Mouse (Mus musculus) midbrain, embryonic 10.5 days (tissue): ENCODE measurements around the gene Cfap58. TPM values are rescaled to one million over a fixed set of nuclear protein-coding genes. Genes with fewer than 3 reads are reported as not detected.

Experiments
- DNase-seq: peaks from one replicate; pipeline ENCODE4 v3.0.0-alpha.2; 2017; ENCODE audit warnings: low spot score
- H3K27ac ChIP-seq: fragments of 300-500 bp; sonication (generic); replicated peaks from 2 replicates; pipeline ENCODE4 v1.5.1; 2016; ENCODE audit warnings: mild to moderate bottlenecking
- H3K27me3 ChIP-seq: fragments of 300-500 bp; sonication (generic); 2 replicates; pipeline ENCODE4 v1.6.1; 2016; ENCODE audit warnings: low read depth, mild to moderate bottlenecking; ENCODE audit not compliant: poor library complexity, severe bottlenecking
- H3K36me3 ChIP-seq: fragments of 300-500 bp; sonication (generic); 2 replicates; pipeline ENCODE4 v1.6.1; 2016; ENCODE audit warnings: mild to moderate bottlenecking, moderate library complexity
- H3K4me1 ChIP-seq: fragments of 300-500 bp; sonication (generic); 2 replicates; pipeline ENCODE4 v1.6.1; 2016
- H3K4me3 ChIP-seq: fragments of 300-500 bp; sonication (generic); 2 replicates; pipeline ENCODE4 v1.5.1; 2016; ENCODE audit warnings: mild to moderate bottlenecking, moderate library complexity
- H3K9me3 ChIP-seq: fragments of 300-500 bp; sonication (generic); replicated peaks from 2 replicates; pipeline ENCODE4 v1.6.1; 2016; ENCODE audit warnings: mild to moderate bottlenecking
- WGBS: fragments of 180-500 bp; shearing (Covaris S2); methylation state at CpG from one replicate; pipeline ENCODE4 v1.1.7; 2016; 5-methylcytosine and 5-hydroxymethylcytosine counted together
- polyA plus RNA-seq: library from polyadenylated mRNA; unstranded; fragments of >200 nt; fragmentation: Nextera tagmentation; extraction: Ambion mirVana; gene quantifications from 2 replicates; pipeline ENCODE4 v1.2.1, GENCODE M21; 2016

The Cfap58 gene
- polyA plus RNA-seq, 1 experiment from 2014 or later, result 0.07 TPM

GRCm38 (mm10) chr19:47946821-47947465 lies 9.5 kb downstream of the Cfap58 start:
- Histone ChIP-seq H3K9me3 (no peaks in the 10 kb centered on the region), H3K4me3 (no peak overlapping the region), H3K27me3 (no peaks in the 10 kb centered on the region), H3K36me3 (no peaks in the 10 kb centered on the region), H3K27ac (no peak overlapping the region), H3K4me1 (peaks cover 15% of the 10 kb centered on the region)
- 51% methylated on average over 23 of the region's 23 CpGs for WGBS
- peak; percentile 40 for DNase-seq

DNA sequence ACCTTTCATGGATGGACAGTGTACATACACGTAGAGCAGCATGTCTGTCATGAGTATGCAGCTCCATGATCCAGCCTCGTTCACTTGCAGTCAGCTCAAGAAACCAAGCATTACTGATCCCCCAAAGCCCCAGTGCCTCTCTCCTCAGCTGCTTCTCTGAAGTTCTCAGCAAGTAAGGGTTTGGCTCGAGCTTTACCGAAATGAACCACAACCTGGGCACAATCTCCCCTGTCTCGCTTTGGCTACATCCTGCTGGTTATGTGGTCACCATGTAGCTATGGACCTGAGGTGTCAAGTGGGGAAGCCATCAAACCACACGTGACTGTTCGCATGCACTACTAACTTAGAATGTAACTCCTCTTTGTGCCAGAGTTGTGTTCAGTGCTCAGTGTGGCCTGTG lies 13.5 kb downstream of the Cfap58 start:
- Histone ChIP-seq H3K4me1 (peaks cover 22% of the 10 kb centered on the region), H3K27me3 (no peaks in the 10 kb centered on the region), H3K4me3 (no peak overlapping the region), H3K36me3 (no peaks in the 10 kb centered on the region), H3K27ac (no peak overlapping the region), H3K9me3 (no peaks in the 10 kb centered on the region)
- DNase-seq, result no peak
- 90% methylated on average over 7 of the region's 7 CpGs for WGBS

DNA sequence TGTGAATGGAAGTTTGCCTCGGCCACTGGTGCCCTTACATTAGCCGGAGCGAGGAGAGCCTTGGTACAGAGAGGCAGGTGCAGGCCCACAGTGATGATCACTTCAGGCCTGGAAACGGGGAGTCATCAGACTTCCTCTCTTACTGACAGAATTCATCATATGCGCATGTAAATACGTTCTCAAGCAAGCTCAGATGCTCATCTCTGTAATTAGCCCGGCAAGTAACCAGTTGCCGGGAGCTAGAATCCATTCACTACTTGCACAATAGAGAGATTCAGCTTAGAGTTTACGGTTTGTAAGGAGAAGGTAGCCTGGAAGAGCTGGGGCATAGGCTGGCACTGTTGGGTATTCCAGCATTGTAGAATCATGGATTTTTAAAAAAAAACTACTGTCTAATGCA lies 15.7 kb downstream of the Cfap58 start:
- peaks cover 7% of the 10 kb centered on the region; the same call in 1 of the 2 replicates for H3K4me1 ChIP-seq
- WGBS, result 75% methylated on average over 9 of the region's 9 CpGs
- H3K27ac ChIP-seq, result peak overlapping the region; percentile 19; the same call in 1 of the 2 replicates
- no peak overlapping the region for H3K4me3 ChIP-seq
- DNase-seq, result no peak
- no peaks in the 10 kb centered on the region for H3K9me3 ChIP-seq
- H3K36me3 ChIP-seq, result no peaks in the 10 kb centered on the region
- no peaks in the 10 kb centered on the region for H3K27me3 ChIP-seq

DNA sequence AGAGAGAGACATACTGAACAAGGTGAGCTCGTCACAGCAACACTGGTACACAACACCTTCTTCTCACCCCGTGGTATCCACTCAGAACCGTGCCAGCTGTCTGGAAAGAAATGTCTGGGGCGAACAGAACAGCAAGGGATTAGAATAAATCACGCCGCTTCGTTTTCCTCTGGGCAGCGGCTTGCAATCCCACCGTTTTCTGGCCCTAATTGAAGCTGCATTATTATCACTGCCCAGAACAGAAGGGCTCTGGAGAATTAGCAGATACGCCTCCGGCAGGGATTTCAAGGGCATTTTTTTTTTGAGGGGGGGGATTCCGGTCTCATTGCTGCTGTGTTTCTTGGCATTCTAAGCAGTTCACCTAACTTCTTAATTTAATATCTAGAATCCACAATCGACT lies 20.7 kb downstream of the Cfap58 start:
- no peak for DNase-seq

DNA sequence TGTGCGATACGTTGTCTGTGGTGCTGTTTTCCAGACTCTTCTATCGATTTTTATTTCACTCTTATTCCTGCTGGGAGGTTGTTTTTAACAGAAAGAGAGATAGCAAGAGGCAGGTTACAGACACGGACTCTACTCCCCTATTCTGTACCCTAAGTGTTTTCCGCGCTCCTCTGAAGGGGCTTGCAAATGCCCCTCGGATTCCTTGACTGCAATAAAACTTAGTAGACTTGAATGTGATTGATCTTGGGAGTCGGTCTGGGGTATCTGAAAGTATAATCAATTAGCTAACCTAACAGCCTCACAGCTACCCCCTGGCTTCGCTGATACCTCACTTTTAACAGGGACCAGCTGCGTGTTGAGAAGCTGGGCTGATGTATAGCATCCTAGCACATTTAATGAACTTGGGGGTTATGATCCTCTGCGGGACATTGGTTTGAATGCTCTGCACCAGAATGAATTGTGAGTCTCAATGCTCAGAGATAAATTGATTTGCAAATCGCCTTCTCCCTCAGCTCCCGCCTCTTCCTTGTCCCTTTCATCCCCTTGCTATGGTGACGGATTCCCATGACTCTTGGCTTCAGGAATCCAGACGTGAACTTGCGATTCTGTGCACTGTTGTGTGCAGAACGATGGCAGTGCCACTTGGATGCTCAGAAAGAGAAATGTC lies 31.7 kb downstream of the Cfap58 start:
- DNase-seq, result peak; percentile 52
- 58% methylated on average over 17 of the region's 17 CpGs for WGBS

More for the DNA sequence above, 20.7 kb downstream of the Cfap58 start:
- Histone ChIP-seq H3K4me3 (no peak overlapping the region), H3K4me1 (peaks cover 1% of the 10 kb centered on the region; the same call in 1 of the 2 replicates), H3K36me3 (no peaks in the 10 kb centered on the region), H3K9me3 (0 out of 2 replicates have a peak, but pooled peaks cover 4% of the 10 kb centered on the region), H3K27me3 (no peaks in the 10 kb centered on the region), H3K27ac (no peak overlapping the region)
- 80% methylated on average over 13 of the region's 13 CpGs for WGBS

GRCm38 (mm10) chr19:47971066-47971465 lies 33.6 kb downstream of the Cfap58 start:
- DNase-seq, result no peak
- no peak overlapping the region for H3K4me3 ChIP-seq
- H3K4me1 ChIP-seq, result peaks cover 22% of the 10 kb centered on the region
- no peaks in the 10 kb centered on the region for H3K27me3 ChIP-seq
- no peaks in the 10 kb centered on the region for H3K36me3 ChIP-seq
- WGBS, result 90% methylated on average over 8 of the region's 8 CpGs
- H3K27ac ChIP-seq, result no peak overlapping the region
- H3K9me3 ChIP-seq, result no peaks in the 10 kb centered on the region

More for the DNA sequence above, 31.7 kb downstream of the Cfap58 start:
- H3K27me3 ChIP-seq, result no peaks in the 10 kb centered on the region
- H3K36me3 ChIP-seq, result no peaks in the 10 kb centered on the region
- H3K4me1 ChIP-seq, result peaks cover 23% of the 10 kb centered on the region
- H3K9me3 ChIP-seq, result no peaks in the 10 kb centered on the region
- H3K27ac ChIP-seq, result peak overlapping the region; percentile 72
- peak overlapping the region; percentile 27; the same call in 1 of the 2 replicates for H3K4me3 ChIP-seq

GRCm38 (mm10) chr19:47978109-47978701 lies 40.7 kb downstream of the Cfap58 start:
- Histone ChIP-seq H3K27me3 (no peaks in the 10 kb centered on the region), H3K4me3 (no peak overlapping the region), H3K27ac (0 out of 2 replicates have a peak overlapping the region, but pooled peaks have one; percentile 17), H3K36me3 (no peaks in the 10 kb centered on the region), H3K9me3 (no peaks in the 10 kb centered on the region), H3K4me1 (0 out of 2 replicates have a peak, but pooled peaks cover 6% of the 10 kb centered on the region)
- WGBS, result 78% methylated on average over 15 of the region's 15 CpGs
- no peak for DNase-seq

DNA sequence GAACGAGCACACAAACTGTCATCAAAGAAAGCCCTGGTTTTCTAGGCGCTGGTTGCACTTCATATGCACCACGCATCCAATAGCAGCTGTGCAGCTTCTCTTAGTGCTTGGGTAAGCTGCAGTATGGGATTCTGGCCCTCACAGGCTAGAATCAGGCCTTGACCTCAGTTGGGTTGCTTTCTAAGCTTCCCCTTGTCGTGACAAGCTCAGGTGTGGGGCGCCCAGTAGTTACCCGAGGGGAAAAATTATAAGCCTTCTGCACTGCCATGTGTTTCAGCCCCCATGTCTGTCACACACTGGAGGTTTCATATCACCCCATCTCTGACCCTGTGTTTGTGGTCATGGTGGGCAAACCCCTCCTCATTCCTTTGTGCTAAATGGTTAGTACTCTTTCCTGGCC lies 42.0 kb downstream of the Cfap58 start:
- 88% methylated on average over 6 of the region's 6 CpGs for whole genome bisulfite sequencing
- DNase-seq, result no peak
- Histone ChIP-seq H3K27me3 (no peaks in the 10 kb centered on the region), H3K36me3 (no peaks in the 10 kb centered on the region), H3K27ac (no peak overlapping the region), H3K4me3 (no peak overlapping the region), H3K9me3 (no peaks in the 10 kb centered on the region), H3K4me1 (0 out of 2 replicates have a peak, but pooled peaks cover 6% of the 10 kb centered on the region)

DNA sequence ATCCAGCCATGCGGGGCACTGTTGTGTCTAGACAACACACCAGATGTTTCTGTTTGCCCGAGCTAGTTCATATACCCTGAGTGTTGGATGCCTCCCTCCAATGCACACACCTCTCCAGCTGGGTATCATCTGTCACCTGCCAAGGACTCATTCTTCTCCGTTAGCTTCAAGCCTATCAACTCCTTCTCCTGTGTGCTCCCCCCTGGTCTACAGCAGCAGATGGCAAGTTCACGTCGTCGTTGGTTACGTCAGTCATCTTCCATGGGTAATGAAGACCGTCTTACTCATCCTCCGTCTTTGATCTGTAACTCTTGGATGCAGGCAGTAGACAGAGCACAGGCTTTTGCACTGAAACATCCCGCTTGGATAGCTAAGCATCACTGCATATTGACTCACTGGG lies 42.8 kb downstream of the Cfap58 start:
- H3K27me3 ChIP-seq, result no peaks in the 10 kb centered on the region
- H3K36me3 ChIP-seq, result no peaks in the 10 kb centered on the region
- H3K27ac ChIP-seq, result no peak overlapping the region
- H3K4me1 ChIP-seq, result 0 out of 2 replicates have a peak, but pooled peaks cover 6% of the 10 kb centered on the region
- H3K4me3 ChIP-seq, result no peak overlapping the region
- 87% methylated on average over 10 of the region's 10 CpGs for WGBS
- H3K9me3 ChIP-seq, result no peaks in the 10 kb centered on the region
- DNase-seq, result no peak

DNA sequence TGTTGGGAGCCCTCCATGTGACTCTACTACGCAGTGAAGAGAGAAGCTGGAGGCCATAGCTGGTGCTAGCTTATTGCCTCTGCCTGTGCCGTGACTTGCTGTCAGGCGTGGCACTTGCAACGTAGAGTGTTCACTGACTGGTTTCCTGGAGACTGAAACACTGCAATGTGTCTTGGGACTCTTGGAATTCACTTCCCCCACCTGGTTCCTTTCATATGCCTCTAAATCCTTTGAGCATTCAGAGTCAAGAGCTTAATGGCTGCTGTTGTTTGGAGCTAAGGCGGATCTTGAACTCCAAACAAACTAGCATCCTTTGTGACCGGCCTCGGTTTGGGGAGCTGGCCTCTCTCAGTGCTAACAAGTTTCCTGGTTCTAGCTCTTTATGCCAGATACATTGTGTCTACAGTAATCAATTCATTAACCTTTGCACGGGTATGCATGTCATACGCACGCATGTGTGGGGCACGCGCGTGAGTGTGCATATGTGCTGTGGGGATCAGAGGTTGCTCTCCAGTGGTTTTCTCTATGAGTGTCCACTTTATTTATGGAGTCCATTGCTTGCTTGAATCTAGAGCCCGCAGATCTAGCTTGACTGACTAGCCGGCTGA lies 48.2 kb downstream of the Cfap58 start:
- WGBS, result 92% methylated on average over 15 of the region's 15 CpGs
- H3K27me3 ChIP-seq, result no peaks in the 10 kb centered on the region
- no peak overlapping the region for H3K4me3 ChIP-seq
- H3K9me3 ChIP-seq, result no peaks in the 10 kb centered on the region
- no peak overlapping the region for H3K27ac ChIP-seq
- DNase-seq, result no peak
- H3K36me3 ChIP-seq, result no peaks in the 10 kb centered on the region
- peaks cover 8% of the 10 kb centered on the region; the same call in 1 of the 2 replicates for H3K4me1 ChIP-seq

DNA sequence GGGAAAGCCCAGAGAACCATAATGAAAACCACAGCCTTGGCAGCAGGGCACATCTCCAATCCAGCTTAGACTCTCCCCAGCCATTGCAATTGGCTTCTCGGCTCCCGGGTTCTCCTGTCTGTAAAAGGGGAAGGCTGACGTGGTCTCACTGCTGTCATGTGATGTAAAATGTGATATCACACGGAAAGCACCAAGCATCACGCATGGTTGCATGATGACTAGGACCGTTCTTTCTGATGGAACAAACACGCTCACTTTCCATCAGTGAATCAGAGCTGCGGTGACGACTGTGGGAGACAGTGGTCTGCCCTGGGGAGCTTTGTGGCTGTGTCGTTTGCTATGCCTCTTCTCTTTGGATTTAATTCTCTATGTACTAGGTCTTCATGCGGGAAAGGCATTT lies 50.5 kb downstream of the Cfap58 start:
- Histone ChIP-seq H3K36me3 (no peaks in the 10 kb centered on the region), H3K27me3 (no peaks in the 10 kb centered on the region), H3K4me3 (no peak overlapping the region), H3K4me1 (peaks cover 8% of the 10 kb centered on the region; the same call in 1 of the 2 replicates), H3K9me3 (no peaks in the 10 kb centered on the region), H3K27ac (no peak overlapping the region)
- no peak for DNase-seq
- WGBS, result 88% methylated on average over 11 of the region's 11 CpGs

DNA sequence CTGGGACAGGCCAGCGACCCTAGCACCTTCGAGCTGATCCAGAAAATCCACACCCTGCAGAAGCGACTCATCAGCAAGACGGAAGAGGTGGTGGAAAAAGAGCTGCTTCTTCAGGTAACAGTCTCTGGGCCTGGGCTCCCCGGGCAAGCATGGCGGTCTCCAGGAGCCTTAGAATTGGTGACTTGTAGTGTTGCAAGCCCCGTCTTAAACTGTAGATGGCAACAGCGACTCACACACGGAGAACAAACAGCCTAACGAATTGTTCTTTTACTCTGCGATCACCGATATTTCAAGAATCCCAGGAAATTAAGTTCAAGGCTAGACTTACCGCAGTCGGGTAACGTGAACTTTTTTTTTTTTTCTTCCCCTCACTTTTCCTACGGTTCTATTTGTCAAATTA lies 51.0 kb downstream of the Cfap58 start:
- H3K27ac ChIP-seq, result no peak overlapping the region
- H3K9me3 ChIP-seq, result no peaks in the 10 kb centered on the region
- DNase-seq, result peak; percentile 24
- no peaks in the 10 kb centered on the region for H3K36me3 ChIP-seq
- H3K27me3 ChIP-seq, result no peaks in the 10 kb centered on the region
- H3K4me3 ChIP-seq, result no peak overlapping the region
- peaks cover 8% of the 10 kb centered on the region; the same call in 1 of the 2 replicates for H3K4me1 ChIP-seq
- WGBS, result 41% methylated on average over 16 of the region's 16 CpGs
